Mouse (Mus musculus): ENCODE results near the gene Tmem39b. TPM values are rescaled to one million over a fixed set of nuclear protein-coding genes. Genes with fewer than 3 reads are reported as not detected.
"Not testable (repeated sequence)": the region's sequence is repeated elsewhere in the genome, so short reads cannot be mapped to it uniquely, and the experiment has no call there.

The Tmem39b gene
- polyA plus RNA-seq, 1 experiment from 2014 or later = 29.1 TPM

DNA sequence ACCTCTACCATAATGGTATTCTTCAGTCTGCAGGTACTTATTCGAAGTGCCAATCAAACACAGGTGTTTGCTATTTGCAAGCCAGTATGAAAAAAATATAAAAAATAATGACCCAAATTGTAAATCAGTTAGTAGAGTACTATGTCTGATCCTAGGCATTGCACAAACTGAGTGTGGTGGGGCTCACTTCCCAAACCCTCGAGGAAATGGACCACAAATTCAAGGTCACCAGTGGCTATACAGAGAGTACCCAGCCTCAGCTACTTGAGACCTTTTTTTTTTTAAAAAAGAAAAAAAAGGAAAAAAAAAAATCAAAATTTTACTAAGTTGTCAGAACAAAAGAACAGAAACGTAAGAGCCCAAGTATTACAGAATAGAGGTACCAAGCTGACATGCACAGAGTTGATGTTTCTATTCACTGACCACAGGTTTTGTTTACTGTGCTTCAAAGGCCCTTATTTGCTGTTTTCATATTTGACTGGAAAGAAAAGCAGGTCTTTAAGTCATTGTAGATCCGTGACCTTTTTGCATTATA, 42.5 kb upstream of the Tmem39b start:
- Histone ChIP-seq H3K27me3 (ENCODE audit: control insufficient read depth, insufficient read depth, low read length) (no peaks in the 10 kb centered on the region), H3K9ac (replicated peaks; ENCODE audit: low read length) (no peak overlapping the region), H3K27ac (replicated peaks; ENCODE audit: low read depth, low read length) (no peak overlapping the region), H3K4me1 (ENCODE audit: control insufficient read depth, insufficient read depth, low read length) (no peaks in the 10 kb centered on the region; the same call in 1 of the 2 replicates), H3K36me3 (replicated peaks; ENCODE audit: control insufficient read depth, insufficient read depth, low read depth, low read length) (no peaks in the 10 kb centered on the region; the same call in 1 of the 2 replicates), H3K9me3 (replicated peaks; ENCODE audit: control insufficient read depth, low read length) (no peaks in the 10 kb centered on the region), H3K4me2 (ENCODE audit: low read depth, low read length) (peak overlapping the region; percentile 21; the same call in 1 of the 2 replicates), H3K4me3 (ENCODE audit: low read depth, low read length) (0 out of 2 replicates have a peak overlapping the region, but pooled peaks have one; percentile 12)
- WGBS = 82% methylated on average over 4 of the region's 4 CpGs
- no peak for DNase-seq (ENCODE audit: low spot score)
- ATAC-seq (replicated peaks; ENCODE audit: insufficient number of reproducible peaks, low FRiP score, low TSS enrichment, low read depth) = no peak

DNA sequence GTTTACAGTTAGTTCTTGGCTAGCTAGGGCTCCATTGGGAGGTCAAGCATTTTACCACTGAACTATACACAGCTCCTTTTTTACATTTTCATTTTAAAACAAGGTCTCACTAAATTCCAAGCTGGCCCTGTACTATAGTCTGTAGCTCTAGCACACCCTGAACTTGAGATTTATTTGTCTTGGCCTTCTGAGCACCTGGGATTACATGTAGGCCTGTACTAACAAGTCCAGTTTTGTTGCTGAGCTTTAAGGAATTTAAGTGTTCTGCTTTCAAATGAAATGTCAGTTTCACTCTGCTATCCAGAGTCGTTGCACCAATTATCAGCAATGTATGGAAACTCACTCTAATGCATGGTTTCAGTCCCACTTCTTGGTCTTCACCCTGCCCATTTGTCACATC, 39.5 kb upstream of the Tmem39b start:
- Histone ChIP-seq H3K4me1 (ENCODE audit: control insufficient read depth, insufficient read depth, low read length) (no peaks in the 10 kb centered on the region; the same call in 1 of the 2 replicates), H3K27me3 (ENCODE audit: control insufficient read depth, insufficient read depth, low read length) (no peaks in the 10 kb centered on the region), H3K27ac (replicated peaks; ENCODE audit: low read depth, low read length) (no peak overlapping the region), H3K4me3 (ENCODE audit: low read depth, low read length) (no peak overlapping the region), H3K9ac (replicated peaks; ENCODE audit: low read length) (no peak overlapping the region), H3K4me2 (ENCODE audit: low read depth, low read length) (no peak overlapping the region), H3K9me3 (replicated peaks; ENCODE audit: control insufficient read depth, low read length) (no peaks in the 10 kb centered on the region), H3K36me3 (replicated peaks; ENCODE audit: control insufficient read depth, insufficient read depth, low read depth, low read length) (no peaks in the 10 kb centered on the region; the same call in 1 of the 2 replicates)
- DNase-seq (ENCODE audit: low spot score) (no peak), ATAC-seq (replicated peaks; ENCODE audit: insufficient number of reproducible peaks, low FRiP score, low TSS enrichment, low read depth) (no peak)
- 85% methylated on average over 1 of the region's 1 CpGs for WGBS

DNA sequence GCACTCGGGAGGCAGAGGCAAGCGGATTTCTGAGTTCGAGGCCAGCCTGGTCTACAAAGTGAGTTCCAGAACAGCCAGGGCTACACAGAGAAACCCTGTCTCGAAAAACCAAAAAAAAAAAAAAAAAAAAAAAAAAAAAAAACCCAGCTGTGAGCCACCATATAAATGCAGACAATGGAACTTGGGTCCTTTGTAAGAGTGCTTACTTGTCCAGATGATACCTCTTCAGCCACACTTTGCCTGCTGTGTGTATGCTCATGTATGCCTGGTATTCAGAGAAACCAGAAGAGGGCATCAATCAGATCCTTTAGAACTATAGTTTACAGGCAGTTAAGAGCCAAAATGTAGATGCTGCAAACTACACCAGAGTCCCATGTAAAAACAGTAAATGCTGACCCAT, 38.8 kb upstream of the Tmem39b start:
- not testable (repeated sequence) for H3K27me3 ChIP-seq (ENCODE audit: control insufficient read depth, insufficient read depth, low read length); H3K27ac ChIP-seq (replicated peaks; ENCODE audit: low read depth, low read length); H3K4me3 ChIP-seq (ENCODE audit: low read depth, low read length); H3K9me3 ChIP-seq (replicated peaks; ENCODE audit: control insufficient read depth, low read length); H3K4me1 ChIP-seq (ENCODE audit: control insufficient read depth, insufficient read depth, low read length); H3K9ac ChIP-seq (replicated peaks; ENCODE audit: low read length); H3K4me2 ChIP-seq (ENCODE audit: low read depth, low read length); H3K36me3 ChIP-seq (replicated peaks; ENCODE audit: control insufficient read depth, insufficient read depth, low read depth, low read length); DNase-seq (ENCODE audit: low spot score); ATAC-seq (replicated peaks; ENCODE audit: insufficient number of reproducible peaks, low FRiP score, low TSS enrichment, low read depth)
- 91% methylated on average over 4 of the region's 4 CpGs for WGBS

DNA sequence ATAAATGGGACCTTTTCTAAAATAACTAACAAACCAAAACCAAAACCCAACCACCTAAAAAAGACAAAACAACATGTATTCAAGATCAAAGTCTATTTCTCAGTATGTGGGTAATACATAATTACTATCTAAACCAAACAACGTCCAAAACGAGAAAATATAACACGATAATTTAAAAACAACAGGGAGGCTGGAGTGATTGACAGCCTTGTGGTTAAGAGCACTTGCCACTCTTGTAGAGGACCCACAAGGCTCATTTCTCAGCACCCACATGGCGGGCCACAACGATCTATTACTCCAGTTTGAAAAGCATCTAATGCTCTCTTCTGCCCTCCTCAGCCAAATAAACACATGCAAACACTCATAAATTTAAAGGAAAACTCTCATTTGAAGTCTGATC, 34.8 kb upstream of the Tmem39b start:
- WGBS = 89% methylated on average over 5 of the region's 5 CpGs
- no peak for ATAC-seq (replicated peaks; ENCODE audit: insufficient number of reproducible peaks, low FRiP score, low TSS enrichment, low read depth)
- H3K36me3 ChIP-seq (replicated peaks; ENCODE audit: control insufficient read depth, insufficient read depth, low read depth, low read length) = peaks cover 5% of the 10 kb centered on the region

DNA sequence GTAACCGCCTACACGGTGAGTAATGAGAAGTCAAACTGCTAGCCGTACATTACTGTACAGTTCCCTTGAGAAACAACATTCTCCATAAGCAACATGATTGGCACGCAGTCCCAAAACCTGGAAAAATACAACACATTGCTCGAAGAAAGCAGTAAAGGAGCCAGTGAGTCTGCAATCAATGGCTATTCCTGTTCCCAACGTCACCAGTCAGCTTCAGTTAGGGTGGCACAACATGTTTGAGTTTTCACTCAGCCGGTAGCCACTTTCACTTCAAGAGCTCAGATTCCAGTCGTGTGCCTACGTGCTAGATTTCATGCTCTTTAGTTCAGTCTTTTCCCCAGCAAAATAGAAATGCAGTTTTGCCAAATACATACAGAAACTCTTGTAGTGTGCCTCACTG, 19.7 kb upstream of the Tmem39b start:
- H3K9ac ChIP-seq (replicated peaks; ENCODE audit: low read length) = no peak overlapping the region
- 92% methylated on average over 9 of the region's 9 CpGs for WGBS
- H3K27me3 ChIP-seq (ENCODE audit: control insufficient read depth, insufficient read depth, low read length) = no peaks in the 10 kb centered on the region
- no peak overlapping the region for H3K4me2 ChIP-seq (ENCODE audit: low read depth, low read length)
- ATAC-seq (replicated peaks; ENCODE audit: insufficient number of reproducible peaks, low FRiP score, low TSS enrichment, low read depth) = no peak
- peaks cover 29% of the 10 kb centered on the region for H3K36me3 ChIP-seq (replicated peaks; ENCODE audit: control insufficient read depth, insufficient read depth, low read depth, low read length)
- no peak overlapping the region for H3K4me3 ChIP-seq (ENCODE audit: low read depth, low read length)
- H3K27ac ChIP-seq (replicated peaks; ENCODE audit: low read depth, low read length) = no peak overlapping the region
- no peak for DNase-seq (ENCODE audit: low spot score)
- H3K4me1 ChIP-seq (ENCODE audit: control insufficient read depth, insufficient read depth, low read length) = no peaks in the 10 kb centered on the region
- no peaks in the 10 kb centered on the region for H3K9me3 ChIP-seq (replicated peaks; ENCODE audit: control insufficient read depth, low read length)

More for the DNA sequence above, 34.8 kb upstream of the Tmem39b start:
- no peak for DNase-seq (ENCODE audit: low spot score)
- Histone ChIP-seq H3K27me3 (ENCODE audit: control insufficient read depth, insufficient read depth, low read length) (no peaks in the 10 kb centered on the region), H3K9me3 (replicated peaks; ENCODE audit: control insufficient read depth, low read length) (no peaks in the 10 kb centered on the region), H3K4me1 (ENCODE audit: control insufficient read depth, insufficient read depth, low read length) (no peaks in the 10 kb centered on the region), H3K4me3 (ENCODE audit: low read depth, low read length) (no peak overlapping the region), H3K27ac (replicated peaks; ENCODE audit: low read depth, low read length) (no peak overlapping the region), H3K4me2 (ENCODE audit: low read depth, low read length) (no peak overlapping the region), H3K9ac (replicated peaks; ENCODE audit: low read length) (no peak overlapping the region)

DNA sequence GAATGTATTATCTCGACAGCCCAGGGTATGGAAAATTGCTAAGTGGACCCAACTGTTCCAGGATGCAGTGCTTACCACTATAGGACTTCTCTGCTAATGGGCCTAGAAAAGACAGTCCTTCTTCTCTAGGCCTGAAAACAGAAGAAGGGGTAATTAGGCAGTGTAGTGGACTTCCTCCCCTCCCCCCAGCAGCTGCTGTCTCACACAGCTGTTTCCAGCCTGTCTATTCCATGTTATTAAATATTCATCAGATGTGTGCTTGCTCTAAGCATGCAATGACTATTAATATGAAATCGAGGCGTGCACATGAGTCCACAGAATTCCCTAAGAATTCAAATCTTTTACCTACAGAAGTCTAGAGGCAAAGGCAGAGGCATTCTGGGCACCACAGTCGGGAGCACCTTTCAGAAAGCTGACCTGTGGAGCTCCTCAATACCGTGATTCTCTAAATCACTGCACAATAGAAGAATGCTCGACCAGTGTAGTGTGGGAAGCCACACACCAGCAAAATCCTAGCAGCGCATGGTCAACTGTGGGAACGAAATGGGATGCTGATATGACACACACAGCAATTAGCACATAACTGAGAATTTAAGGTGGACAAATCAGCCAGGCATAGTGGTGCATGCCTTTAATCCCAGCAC, 13.0 kb upstream of the Tmem39b start:
- 0 out of 2 replicates have a peak, but pooled peaks have one; percentile 30 for ATAC-seq (replicated peaks; ENCODE audit: insufficient number of reproducible peaks, low FRiP score, low TSS enrichment, low read depth)
- Histone ChIP-seq H3K4me2 (ENCODE audit: low read depth, low read length) (no peak overlapping the region), H3K4me1 (ENCODE audit: control insufficient read depth, insufficient read depth, low read length) (no peaks in the 10 kb centered on the region), H3K9me3 (replicated peaks; ENCODE audit: control insufficient read depth, low read length) (no peaks in the 10 kb centered on the region), H3K4me3 (ENCODE audit: low read depth, low read length) (no peak overlapping the region), H3K36me3 (replicated peaks; ENCODE audit: control insufficient read depth, insufficient read depth, low read depth, low read length) (peaks cover 20% of the 10 kb centered on the region), H3K27ac (replicated peaks; ENCODE audit: low read depth, low read length) (no peak overlapping the region), H3K27me3 (ENCODE audit: control insufficient read depth, insufficient read depth, low read length) (no peaks in the 10 kb centered on the region), H3K9ac (replicated peaks; ENCODE audit: low read length) (no peak overlapping the region)
- WGBS = 87% methylated on average over 8 of the region's 8 CpGs
- no peak for DNase-seq (ENCODE audit: low spot score)

DNA sequence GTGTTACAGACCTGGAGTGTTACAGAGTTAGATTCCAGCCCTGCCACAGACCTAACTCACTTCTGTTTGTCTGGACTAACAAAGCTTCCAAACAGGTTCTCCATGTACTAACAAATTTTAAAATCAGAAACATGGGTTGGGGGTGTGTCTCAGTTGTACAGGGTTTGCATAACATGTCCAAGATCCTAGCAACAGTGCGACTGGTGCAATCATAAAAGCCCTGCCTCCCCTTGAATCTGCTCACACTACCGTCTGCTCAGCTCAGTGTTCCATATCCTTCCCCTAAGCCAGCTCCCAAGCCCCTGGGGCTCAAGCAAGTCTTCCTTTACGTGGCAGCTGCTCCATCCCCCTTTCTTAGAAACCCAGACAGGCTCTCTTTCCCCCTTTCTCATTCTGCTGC, 10.1 kb upstream of the Tmem39b start:
- 82% methylated on average over 3 of the region's 3 CpGs for WGBS
- ATAC-seq (replicated peaks; ENCODE audit: insufficient number of reproducible peaks, low FRiP score, low TSS enrichment, low read depth) (no peak), DNase-seq (ENCODE audit: low spot score) (no peak)
- no peak overlapping the region for H3K27ac ChIP-seq (replicated peaks; ENCODE audit: low read depth, low read length)
- H3K9me3 ChIP-seq (replicated peaks; ENCODE audit: control insufficient read depth, low read length) = no peaks in the 10 kb centered on the region
- no peaks in the 10 kb centered on the region; the same call in 1 of the 2 replicates for H3K4me1 ChIP-seq (ENCODE audit: control insufficient read depth, insufficient read depth, low read length)
- peaks cover 9% of the 10 kb centered on the region for H3K36me3 ChIP-seq (replicated peaks; ENCODE audit: control insufficient read depth, insufficient read depth, low read depth, low read length)
- no peak overlapping the region for H3K4me3 ChIP-seq (ENCODE audit: low read depth, low read length)
- H3K4me2 ChIP-seq (ENCODE audit: low read depth, low read length) = no peak overlapping the region
- H3K27me3 ChIP-seq (ENCODE audit: control insufficient read depth, insufficient read depth, low read length) = no peaks in the 10 kb centered on the region
- H3K9ac ChIP-seq (replicated peaks; ENCODE audit: low read length) = no peak overlapping the region

DNA sequence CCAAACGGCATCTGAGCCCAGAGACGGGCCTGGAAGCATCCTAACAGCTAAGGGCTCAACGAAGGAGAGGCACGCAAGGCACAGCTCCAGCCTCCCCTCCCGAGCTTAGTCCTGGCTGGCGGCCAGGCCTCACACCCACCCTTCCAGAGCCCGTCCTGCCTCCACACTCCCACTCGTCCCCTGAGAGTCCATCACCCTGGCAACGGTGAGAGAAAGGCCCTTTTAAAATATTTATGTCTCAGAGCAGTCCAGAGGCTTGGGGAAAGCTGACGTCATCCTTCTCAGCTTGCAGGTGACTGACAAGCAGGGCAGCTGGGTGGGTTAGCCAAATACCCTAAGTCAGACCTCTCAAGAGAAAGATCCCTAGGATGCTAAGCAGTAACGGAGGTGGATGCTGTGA, 5.8 kb upstream of the Tmem39b start:
- no peaks in the 10 kb centered on the region for H3K9me3 ChIP-seq (replicated peaks; ENCODE audit: control insufficient read depth, low read length)
- ATAC-seq (replicated peaks; ENCODE audit: insufficient number of reproducible peaks, low FRiP score, low TSS enrichment, low read depth) = peak; percentile 87
- no peaks in the 10 kb centered on the region; the same call in 1 of the 2 replicates for H3K4me1 ChIP-seq (ENCODE audit: control insufficient read depth, insufficient read depth, low read length)
- peak overlapping the region; percentile 22; the same call in 1 of the 2 replicates for H3K9ac ChIP-seq (replicated peaks; ENCODE audit: low read length)
- peak overlapping the region; percentile 62; the same call in 1 of the 2 replicates for H3K27ac ChIP-seq (replicated peaks; ENCODE audit: low read depth, low read length)
- WGBS = 44% methylated on average over 11 of the region's 11 CpGs
- H3K27me3 ChIP-seq (ENCODE audit: control insufficient read depth, insufficient read depth, low read length) = no peaks in the 10 kb centered on the region
- H3K36me3 ChIP-seq (replicated peaks; ENCODE audit: control insufficient read depth, insufficient read depth, low read depth, low read length) = no peaks in the 10 kb centered on the region; the same call in none of the 2 replicates
- peak; percentile 79 for DNase-seq (ENCODE audit: low spot score)
- no peak overlapping the region for H3K4me3 ChIP-seq (ENCODE audit: low read depth, low read length)
- H3K4me2 ChIP-seq (ENCODE audit: low read depth, low read length) = no peak overlapping the region

Measured in embryonic facial prominence, embryonic 11.5 days (tissue).